Mouse (Mus musculus) stomach, postnatal 0 days (tissue): ENCODE measurements around the gene Pvr.

Source experiments
- CTCF ChIP-seq: IDR thresholded peaks from 2 replicates; pipeline ENCODE4 v1.5.1; 2016; ENCODE audit warnings: antibody characterized with exemption, low read depth, mild to moderate bottlenecking, moderate library complexity
- EP300 ChIP-seq: optimal IDR thresholded peaks from 2 replicates; pipeline ENCODE3; 2016; ENCODE audit warnings: antibody characterized with exemption

- no peak for TF ChIP-seq CTCF
- TF ChIP-seq EP300: no peak
Measured at GRCm38 (mm10) chr7:19945201-19945600, 24.2 kb upstream of the Pvr start.
